Mouse (Mus musculus): ENCODE measurements around the gene Tln1. TPM values are rescaled to one million over a fixed set of nuclear protein-coding genes. Genes with fewer than 3 reads are reported as not detected.

Gene Tln1
- total RNA-seq, 2 experiments from 2014 or later = 50.6 to 64.8 TPM

Other genes with a start within 250 kb of the Tln1 start
- gene Rusc2, start 180.7 kb downstream of the Tln1 start, total RNA-seq (2021) = 10 to 100 TPM; 28.5 to 36.3 TPM
- not detected for gene Fam166b, start 133.6 kb downstream of the Tln1 start, total RNA-seq (2021)
- 10 to 100 TPM; 56.2 to 60.8 TPM for gene Tesk1, start 120.8 kb downstream of the Tln1 start, total RNA-seq (2021)
- under 1 TPM in 1 of 2 experiments, not detected in 1; 0.21 TPM for gene Cd72, start 108.1 kb downstream of the Tln1 start, total RNA-seq (2021)
- gene Sit1, start 79.0 kb downstream of the Tln1 start, total RNA-seq (2021) = not detected
- 10 to 100 TPM; 21.9 to 26.8 TPM for gene Ccdc107, start 69.8 kb downstream of the Tln1 start, total RNA-seq (2021)
- not detected for gene Arhgef39, start 63.0 kb downstream of the Tln1 start, total RNA-seq (2021)
- 1 to 10 TPM; 1.4 to 2.6 TPM for gene Car9, start 55.7 kb downstream of the Tln1 start, total RNA-seq (2021)
- gene Tpm2, start 38.9 kb downstream of the Tln1 start, total RNA-seq (2021) = 1,000 to 10,000 TPM; 6,886 to 8,782 TPM
- 10 to 100 TPM; 29.9 to 41.5 TPM for gene Creb3, start 359 bp downstream of the Tln1 start, total RNA-seq (2021)
- 10 to 100 TPM; 19.9 to 20.7 TPM for gene Rgp1, start 16.0 kb upstream of the Tln1 start, total RNA-seq (2021)
- 1 to 10 TPM; 4.3 to 4.6 TPM for gene Gba2, start 16.2 kb upstream of the Tln1 start, total RNA-seq (2021)
- gene Msmp, start 21.8 kb upstream of the Tln1 start, total RNA-seq (2021) = under 1 TPM in 1 of 2 experiments, not detected in 1; 0.55 TPM
- 10 to 100 TPM; 35.2 to 38.7 TPM for gene Npr2, start 69.2 kb upstream of the Tln1 start, total RNA-seq (2021)
- gene Spag8, start 90.9 kb upstream of the Tln1 start, total RNA-seq (2021) = not detected
- 10 to 100 TPM; 37.4 to 44.9 TPM for gene Hint2, start 93.8 kb upstream of the Tln1 start, total RNA-seq (2021)
- gene Tmem8b, start 106.3 kb upstream of the Tln1 start, total RNA-seq (2021) = 10 to 100 TPM; 10.9 to 12.7 TPM
- gene Fam221b, start 106.5 kb upstream of the Tln1 start, total RNA-seq (2021) = under 1 TPM; 0.09 to 0.16 TPM
- gene Olfr70, start 138.1 kb upstream of the Tln1 start, total RNA-seq (2021) = not detected
- not detected for gene Olfr71, start 147.6 kb upstream of the Tln1 start, total RNA-seq (2021)
- 1 to 10 TPM; 1.7 to 2.5 TPM for gene Hrct1, start 164.5 kb upstream of the Tln1 start, total RNA-seq (2021)
- 1 to 10 TPM; 1.1 to 1.3 TPM for gene Spaar, start 167.3 kb upstream of the Tln1 start, total RNA-seq (2021)
- not detected for gene Olfr159, start 208.3 kb upstream of the Tln1 start, total RNA-seq (2021)